Mouse (Mus musculus) liver, adult 2 months (tissue): ENCODE measurements around the gene Slc7a5. TPM values are rescaled to one million over a fixed set of nuclear protein-coding genes. Genes with fewer than 3 reads are reported as not detected.
A peak's percentile ranks its signal among the peaks of the same experiment; 100 is the strongest.

Experiments used
- DNase-seq: peaks from one replicate; pipeline ENCODE4 v3.0.0-alpha.2; 2011; ENCODE audit warnings: low read depth, low spot score; ENCODE audit errors: extremely low read depth
- H3K27ac ChIP-seq: fragments of 200-500 bp; replicated peaks from 2 replicates; pipeline ENCODE4 v1.5.1; 2012; ENCODE audit warnings: low read depth, mild to moderate bottlenecking, control low read depth, inconsistent platforms, low read length; ENCODE audit not compliant: insufficient read depth
- H3K27me3 ChIP-seq: fragments of 200-500 bp; 2 replicates; pipeline ENCODE4 v1.6.1; 2012; ENCODE audit warnings: mild to moderate bottlenecking, moderate library complexity, low read length, inconsistent platforms; ENCODE audit not compliant: control insufficient read depth, insufficient read depth
- H3K36me3 ChIP-seq: fragments of 200-500 bp; 2 replicates; pipeline ENCODE4 v1.6.1; 2012; ENCODE audit warnings: low read length, inconsistent platforms; ENCODE audit not compliant: control insufficient read depth, insufficient read depth
- H3K4me1 ChIP-seq: fragments of 200-500 bp; 2 replicates; pipeline ENCODE4 v1.6.1; 2011; ENCODE audit warnings: low read length; ENCODE audit not compliant: control insufficient read depth, insufficient read depth
- H3K4me3 ChIP-seq: fragments of 200-500 bp; 2 replicates; pipeline ENCODE4 v1.5.1; 2011; ENCODE audit warnings: low read depth, mild to moderate bottlenecking, control low read depth, low read length, moderate library complexity; ENCODE audit not compliant: insufficient read depth
- H3K79me2 ChIP-seq: fragments of 200-500 bp; 2 replicates; pipeline ENCODE4 v1.6.1; 2012; ENCODE audit warnings: inconsistent platforms, mild to moderate bottlenecking, low read length, moderate library complexity; ENCODE audit not compliant: control insufficient read depth, insufficient read depth
- H3K9ac ChIP-seq: fragments of 200-500 bp; 2 replicates; pipeline ENCODE4 v1.6.1; 2012; ENCODE audit warnings: low read depth, mild to moderate bottlenecking, control low read depth, inconsistent platforms, low read length
- CTCF ChIP-seq: fragments of 200-500 bp; IDR thresholded peaks from 2 replicates; pipeline ENCODE4 v1.5.1; 2011; ENCODE audit warnings: low read depth, low read length, control low read depth
- POLR2A ChIP-seq: fragments of 200-500 bp; IDR thresholded peaks from 2 replicates; pipeline ENCODE4 v1.6.1; 2011; ENCODE audit warnings: low read length, control low read depth; ENCODE audit not compliant: insufficient read depth; ENCODE audit errors: extremely low read depth
- WGBS: fragments of 180-500 bp; shearing (Covaris S2); methylation state at CpG from one replicate; pipeline ENCODE4 v1.1.7; 2018; 5-methylcytosine and 5-hydroxymethylcytosine counted together
- polyA plus RNA-seq: library from polyadenylated mRNA; depleted of rRNA; stranded (reverse); fragments of >200 nt; gene quantifications from 2 replicates; pipeline ENCODE4 v1.2.3, GENCODE M21; 2012
- total RNA-seq: library from RNA; depleted of rRNA; stranded (reverse); fragments of >200 nt; gene quantifications from 2 replicates; pipeline ENCODE4 v1.2.3, GENCODE M21; 2014

The Slc7a5 gene
- total and polyA plus RNA-seq, 2 experiments = 1.1 to 4.5 TPM

DNA sequence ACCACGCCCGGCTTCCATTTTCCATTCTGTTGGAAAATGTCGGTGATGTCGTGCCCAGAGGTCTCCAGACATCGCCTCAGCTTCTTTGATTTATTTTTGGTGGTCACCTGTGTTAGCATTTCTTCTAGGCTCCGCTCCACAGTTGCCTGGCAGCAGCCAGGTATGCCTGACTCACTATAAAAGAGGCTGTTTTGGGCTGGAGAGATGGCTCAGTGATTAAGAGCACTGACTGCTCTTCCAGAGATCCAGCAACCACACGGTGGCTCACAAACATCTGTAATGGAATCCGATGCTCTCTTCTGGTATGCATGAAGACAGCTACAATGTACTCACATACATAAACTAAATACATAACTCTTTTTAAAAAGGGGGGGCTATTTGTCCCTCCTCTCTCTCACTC lies 18.8 kb upstream of the Slc7a5 start:
- Histone ChIP-seq H3K36me3 (peaks cover 30% of the 10 kb centered on the region; the same call in 1 of the 2 replicates), H3K9ac (no peak overlapping the region), H3K27ac (no peak overlapping the region), H3K79me2 (no peaks in the 10 kb centered on the region), H3K4me1 (peaks cover 7% of the 10 kb centered on the region), H3K4me3 (no peak overlapping the region), H3K27me3 (no peaks in the 10 kb centered on the region)
- DNase-seq = no peak
- TF ChIP-seq CTCF (no peak), POLR2A (no peak)
- WGBS = 72% methylated on average over 8 of the region's 8 CpGs

DNA sequence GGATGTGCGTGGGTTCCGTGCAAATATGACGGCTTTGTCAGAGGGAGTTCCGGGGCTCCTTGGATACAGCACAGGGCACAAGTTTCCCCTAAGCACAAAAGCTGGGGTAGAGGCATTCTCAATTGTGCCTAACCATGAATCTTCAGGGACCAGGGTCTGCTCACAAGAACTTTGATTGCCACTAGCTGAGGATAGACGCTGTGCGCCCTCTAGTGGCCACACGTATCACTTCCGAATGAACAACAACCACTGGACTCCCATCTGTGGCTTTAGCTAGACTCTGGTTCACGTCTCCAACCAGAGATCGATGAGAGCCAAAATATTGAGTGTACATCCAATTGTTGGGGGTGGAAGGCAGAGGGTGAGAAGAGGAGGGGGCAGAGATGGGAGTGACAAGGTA lies 18.1 kb upstream of the Slc7a5 start:
- Histone ChIP-seq H3K36me3 (peaks cover 30% of the 10 kb centered on the region; the same call in 1 of the 2 replicates), H3K4me1 (peaks cover 4% of the 10 kb centered on the region), H3K79me2 (no peaks in the 10 kb centered on the region), H3K27me3 (no peaks in the 10 kb centered on the region), H3K27ac (no peak overlapping the region), H3K9ac (no peak overlapping the region), H3K4me3 (no peak overlapping the region)
- 32% methylated on average over 10 of the region's 10 CpGs for whole genome bisulfite sequencing
- peak; percentile 66 for DNase-seq
- TF ChIP-seq CTCF (peak; percentile 73), POLR2A (no peak)

DNA sequence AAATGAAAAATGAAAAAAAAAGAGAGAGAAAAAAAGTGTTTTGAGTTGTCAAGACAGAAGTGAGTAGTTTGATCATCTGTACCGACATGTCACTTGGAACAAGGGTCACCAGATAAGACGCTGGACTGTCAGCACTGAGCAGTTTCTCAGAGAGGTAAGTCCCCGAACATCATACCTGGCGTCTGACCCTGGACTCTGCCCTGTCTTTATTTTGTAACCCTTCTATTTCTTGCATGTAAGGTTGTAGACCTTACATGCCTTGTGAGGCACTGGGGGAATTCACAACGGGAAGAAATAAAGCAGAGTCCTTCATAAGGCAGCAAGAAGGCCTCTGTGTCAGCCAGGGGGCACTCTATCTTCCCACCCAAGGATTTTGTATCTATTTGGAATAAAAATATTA lies 17.2 kb upstream of the Slc7a5 start:
- no peak for TF ChIP-seq POLR2A
- no peak for TF ChIP-seq CTCF
- no peak overlapping the region for H3K4me3 ChIP-seq
- H3K27ac ChIP-seq = no peak overlapping the region
- H3K27me3 ChIP-seq = no peaks in the 10 kb centered on the region
- DNase-seq = no peak
- H3K9ac ChIP-seq = no peak overlapping the region
- H3K4me1 ChIP-seq = no peaks in the 10 kb centered on the region
- 67% methylated on average over 5 of the region's 5 CpGs for WGBS
- H3K36me3 ChIP-seq = peaks cover 30% of the 10 kb centered on the region; the same call in 1 of the 2 replicates
- no peaks in the 10 kb centered on the region for H3K79me2 ChIP-seq

DNA sequence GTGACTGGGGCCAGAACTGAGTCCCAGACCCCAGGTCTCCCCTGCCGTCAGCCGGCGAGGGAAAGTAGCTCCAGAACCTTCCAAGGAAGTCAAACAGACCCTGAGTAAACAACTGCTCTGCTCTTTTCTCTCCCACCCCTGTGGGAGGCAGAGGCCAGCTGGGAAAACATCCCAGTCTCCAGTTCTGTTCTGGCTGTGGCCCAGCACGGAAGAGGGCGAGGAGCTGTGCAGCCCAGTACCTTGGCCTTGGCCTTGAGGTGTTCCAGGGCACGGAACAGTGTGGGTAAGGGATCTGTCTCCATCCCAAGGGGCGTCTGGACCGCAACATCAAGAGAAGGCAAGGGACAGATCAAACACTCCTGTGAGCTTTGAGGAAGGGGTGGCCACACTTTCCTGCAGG lies 14.6 kb upstream of the Slc7a5 start:
- Histone ChIP-seq H3K9ac (no peak overlapping the region), H3K4me1 (no peaks in the 10 kb centered on the region), H3K27ac (no peak overlapping the region), H3K27me3 (no peaks in the 10 kb centered on the region), H3K4me3 (no peak overlapping the region), H3K36me3 (peaks cover 29% of the 10 kb centered on the region; the same call in 1 of the 2 replicates), H3K79me2 (no peaks in the 10 kb centered on the region)
- TF ChIP-seq CTCF (no peak), POLR2A (no peak)
- 78% methylated on average over 8 of the region's 8 CpGs for WGBS
- DNase-seq = no peak

DNA sequence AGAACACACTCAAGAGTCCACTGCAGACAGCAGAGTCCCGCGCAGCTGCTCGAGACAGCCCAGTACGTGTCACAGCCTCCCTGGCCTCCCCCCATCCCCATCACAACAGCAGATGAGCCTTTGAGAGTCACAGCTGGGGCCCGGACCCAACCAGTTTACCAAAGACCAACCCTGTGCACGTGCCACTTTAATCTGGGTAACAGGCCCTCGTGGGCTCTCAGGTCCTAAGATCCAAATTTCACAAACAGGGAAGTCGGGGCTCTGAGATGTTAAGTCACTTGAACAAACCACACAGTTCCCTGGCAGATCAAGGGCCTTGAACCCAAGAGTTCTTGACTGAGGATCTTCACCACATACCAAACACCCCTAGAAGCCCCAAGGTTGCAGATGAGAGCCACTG lies 14.1 kb upstream of the Slc7a5 start:
- 90% methylated on average over 8 of the region's 8 CpGs for WGBS
- Histone ChIP-seq H3K9ac (no peak overlapping the region), H3K36me3 (peaks cover 29% of the 10 kb centered on the region; the same call in 1 of the 2 replicates)

DNA sequence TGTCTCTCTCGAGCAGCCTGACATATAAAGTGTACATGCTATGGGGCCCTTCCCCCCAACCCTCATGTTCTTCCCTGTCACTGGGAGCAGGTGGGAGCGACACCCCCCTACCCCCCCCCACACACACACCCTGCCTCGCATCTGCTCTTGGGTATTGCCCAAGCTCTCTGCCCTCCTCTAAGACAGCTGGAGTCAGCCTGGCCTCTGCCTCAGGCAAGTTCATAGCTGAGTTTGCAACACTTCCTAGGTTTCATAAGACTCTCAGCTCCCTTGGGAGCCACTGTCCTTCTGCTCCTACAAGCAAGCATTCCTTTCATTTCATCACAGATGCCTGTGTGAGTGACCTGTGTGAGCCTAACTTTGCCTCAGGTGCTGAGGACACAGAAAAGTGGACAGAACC lies 12.2 kb upstream of the Slc7a5 start:
- no peaks in the 10 kb centered on the region for H3K4me1 ChIP-seq
- DNase-seq = no peak

More for the DNA sequence above, 14.1 kb upstream of the Slc7a5 start:
- no peak for DNase-seq
- no peaks in the 10 kb centered on the region for H3K4me1 ChIP-seq
- no peaks in the 10 kb centered on the region for H3K79me2 ChIP-seq
- no peak for TF ChIP-seq POLR2A
- no peak for TF ChIP-seq CTCF
- no peaks in the 10 kb centered on the region for H3K27me3 ChIP-seq
- no peak overlapping the region for H3K4me3 ChIP-seq
- H3K27ac ChIP-seq = no peak overlapping the region

More for the DNA sequence above, 12.2 kb upstream of the Slc7a5 start:
- Histone ChIP-seq H3K27me3 (no peaks in the 10 kb centered on the region), H3K9ac (no peak overlapping the region), H3K4me3 (no peak overlapping the region), H3K36me3 (peaks cover 28% of the 10 kb centered on the region; the same call in 1 of the 2 replicates), H3K79me2 (no peaks in the 10 kb centered on the region), H3K27ac (no peak overlapping the region)
- WGBS = 67% methylated on average over 3 of the region's 3 CpGs
- TF ChIP-seq POLR2A (no peak), CTCF (no peak)
